Mouse (Mus musculus): ENCODE data around the gene Psmb1.
"Not testable (repeated sequence)": the region's sequence is repeated elsewhere in the genome, so short reads cannot be mapped to it uniquely, and the experiment has no call there.

Psmb1 gene

GRCm38 (mm10) chr17:15459761-15460160, 39.8 kb downstream of the Psmb1 start:
- DNase-seq, result no peak

- no peak for DNase-seq
These were observed 43.0 kb downstream of the Psmb1 start for GRCm38 (mm10) chr17:15456595-15456994.

GRCm38 (mm10) chr17:15455203-15455602, 44.3 kb downstream of the Psmb1 start:
- DNase-seq, result no peak

- no peak for DNase-seq
These were observed 49.9 kb downstream of the Psmb1 start for GRCm38 (mm10) chr17:15449606-15450005.

GRCm38 (mm10) chr17:15449144-15449543, 50.4 kb downstream of the Psmb1 start:
- not testable (repeated sequence) for DNase-seq

- DNase-seq, result no peak
These were observed 51.7 kb downstream of the Psmb1 start for GRCm38 (mm10) chr17:15447831-15448230.

- no peak for DNase-seq
These were observed 54.1 kb downstream of the Psmb1 start for GRCm38 (mm10) chr17:15445421-15445820.

GRCm38 (mm10) chr17:15440463-15441121, 59.0 kb downstream of the Psmb1 start:
- DNase-seq, result peak; percentile 42 to 57

GRCm38 (mm10) chr17:15440067-15440462, 59.5 kb downstream of the Psmb1 start:
- DNase-seq, result no peak

GRCm38 (mm10) chr17:15434748-15435147, 64.8 kb downstream of the Psmb1 start:
- no peak for DNase-seq

GRCm38 (mm10) chr17:15432036-15432435, 67.5 kb downstream of the Psmb1 start:
- no peak for DNase-seq

GRCm38 (mm10) chr17:15431551-15431950, 68.0 kb downstream of the Psmb1 start:
- DNase-seq, result no peak

GRCm38 (mm10) chr17:15431021-15431514, 68.5 kb downstream of the Psmb1 start:
- DNase-seq, result no peak

GRCm38 (mm10) chr17:15429937-15430336, 69.6 kb downstream of the Psmb1 start:
- peak; percentile 29 to 63 for DNase-seq

- DNase-seq, result no peak
These were observed 70.1 kb downstream of the Psmb1 start for GRCm38 (mm10) chr17:15429451-15429850.

- no peak for DNase-seq
These were observed 73.6 kb downstream of the Psmb1 start for GRCm38 (mm10) chr17:15425931-15426330.
